Mouse (Mus musculus) mature B cell (primary cell): ENCODE data around the gene Napepld.
"Not testable (repeated sequence)": the region's sequence is repeated elsewhere in the genome, so short reads cannot be mapped to it uniquely, and the experiment has no call there.

Source experiments
- in situ Hi-C: fragments of 300-500 bp; cut with MboI; formaldehyde crosslinking; loops from 2 replicates; pipeline ENCODE4 v1.14.3; 2019

Gene Napepld

DNA sequence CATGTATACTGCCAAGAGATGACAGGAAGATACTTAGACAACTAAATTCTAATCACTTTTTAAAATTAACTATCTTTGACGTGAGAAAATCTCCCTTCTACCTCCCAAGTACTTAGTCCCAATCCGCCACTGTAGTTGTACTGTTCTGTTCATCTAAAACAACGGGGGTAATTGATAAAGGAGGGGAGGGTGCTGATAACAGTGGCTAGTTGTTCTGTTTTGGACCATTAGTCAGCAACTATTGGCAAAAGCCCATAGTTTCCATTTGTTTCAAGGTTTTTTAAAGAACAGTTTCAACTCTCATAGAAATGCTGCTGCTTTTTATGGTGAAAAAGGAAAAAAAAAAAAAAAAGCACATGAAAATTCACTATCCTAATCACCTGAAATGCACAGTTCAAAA is 2.5 kb upstream of the Napepld start:
- in situ Hi-C loops, result no loop called here

DNA sequence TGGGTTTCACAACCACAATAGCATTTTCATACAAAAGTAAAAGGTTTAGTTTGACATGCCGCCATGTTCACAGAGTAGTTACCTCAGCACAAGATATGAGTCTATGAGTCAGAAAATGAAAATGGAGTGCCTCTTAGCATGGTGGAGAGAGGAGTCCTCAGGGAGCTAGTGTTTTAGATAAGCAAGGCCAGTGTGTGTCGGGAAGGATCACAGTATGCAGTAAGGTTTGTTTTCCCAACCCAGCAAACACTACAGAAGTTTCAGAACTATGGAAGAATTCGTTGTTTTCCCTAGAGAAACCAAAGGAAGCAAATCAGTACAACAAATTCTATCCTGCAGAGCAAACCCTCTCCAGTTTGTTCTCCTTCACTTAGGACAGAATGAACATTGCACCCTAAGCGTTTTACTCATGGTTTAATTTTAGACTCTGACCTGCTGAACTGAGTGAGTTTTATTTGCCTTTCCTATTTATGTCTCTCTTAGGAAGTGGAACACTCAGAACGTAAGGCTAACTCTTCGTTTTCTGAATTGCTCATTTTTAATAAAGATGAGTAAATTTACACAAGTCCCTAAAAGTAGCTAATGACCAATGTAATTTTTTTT is 1.8 kb upstream of the Napepld start:
- in situ Hi-C loops, result no loop called here

DNA sequence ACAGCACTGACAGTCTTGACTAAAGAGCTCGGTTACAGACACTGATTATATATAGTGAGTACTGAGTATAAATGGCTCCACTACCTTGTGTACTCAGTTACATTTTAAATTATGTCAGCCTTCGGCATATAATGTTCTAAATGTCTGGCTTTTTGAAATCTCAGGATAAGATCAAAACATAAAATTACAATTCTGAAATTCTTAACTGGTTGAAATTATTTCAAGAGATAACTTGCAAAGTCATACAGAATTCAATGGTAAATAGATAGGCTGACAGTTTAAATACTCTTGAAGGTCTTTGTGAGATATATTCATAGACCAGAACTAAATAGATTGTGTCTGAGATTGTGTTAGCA is 791 bp upstream of the Napepld start:
- in situ Hi-C loops, result no loop called here

DNA sequence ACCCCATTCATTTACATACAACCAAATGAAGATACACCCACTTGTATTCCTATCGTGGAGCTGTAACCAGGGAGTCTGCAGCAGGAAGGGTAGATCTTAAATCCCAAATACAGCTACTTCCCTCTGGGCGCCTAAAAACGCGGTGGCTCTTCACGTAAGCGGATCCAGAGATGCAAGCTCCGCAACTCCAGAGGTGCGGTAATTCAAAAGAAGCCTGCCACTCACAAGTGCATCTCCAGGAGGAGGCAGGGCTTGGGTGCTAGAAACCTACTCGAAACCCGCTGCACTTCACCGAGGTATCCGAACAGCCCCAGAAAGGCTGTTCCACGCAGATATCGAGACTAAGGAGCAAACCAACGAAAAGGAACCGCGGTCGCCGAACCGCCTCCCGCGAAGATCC is 262 bp downstream of the Napepld start:
- in situ Hi-C loops, result no loop called here

DNA sequence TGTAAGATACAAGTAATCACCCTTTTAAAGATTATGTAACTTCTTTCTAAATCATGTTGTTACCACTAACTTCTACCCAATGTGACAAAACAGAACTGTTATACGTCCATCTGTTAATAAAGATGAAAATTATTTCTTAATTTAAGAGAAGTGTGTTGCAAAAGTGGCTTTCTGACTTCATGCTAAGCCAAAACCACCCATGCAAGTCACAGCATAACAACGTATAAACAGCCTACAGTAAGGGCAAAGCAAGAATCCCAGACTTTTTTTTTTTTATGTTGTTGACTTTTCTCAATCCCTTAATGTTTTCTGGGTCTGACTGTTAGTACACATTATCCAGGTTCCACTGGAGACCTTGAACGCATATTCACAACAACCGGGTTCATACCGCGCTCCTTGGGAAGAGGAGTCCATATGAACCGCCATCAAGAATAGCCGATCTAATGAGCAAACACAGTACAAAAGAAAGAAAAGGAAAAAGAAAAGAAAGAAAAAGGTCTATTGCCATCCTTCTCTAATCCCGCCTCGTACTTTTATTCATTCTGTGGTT is 849 bp downstream of the Napepld start:
- in situ Hi-C loops, result no loop called here

DNA sequence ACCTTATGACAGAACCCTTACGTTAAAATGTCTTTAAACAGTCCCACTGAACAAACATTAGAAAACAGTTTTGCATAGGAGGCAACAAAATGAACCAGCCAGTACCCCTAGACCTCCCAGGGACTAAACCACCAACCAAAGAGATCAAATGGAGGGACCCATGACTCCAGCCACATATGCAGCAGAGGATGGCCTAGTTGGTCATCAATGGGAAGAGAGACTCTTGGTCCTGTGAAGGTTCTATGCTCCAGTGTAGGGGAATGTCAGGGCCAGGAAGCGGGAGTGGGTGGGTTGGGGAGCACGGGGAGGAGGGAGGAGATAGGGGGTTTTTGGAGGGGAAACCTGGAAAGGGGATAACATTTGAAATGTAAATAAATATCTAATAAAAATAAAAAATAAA is 1.6 kb downstream of the Napepld start:
- in situ Hi-C loops, result not testable (repeated sequence)

DNA sequence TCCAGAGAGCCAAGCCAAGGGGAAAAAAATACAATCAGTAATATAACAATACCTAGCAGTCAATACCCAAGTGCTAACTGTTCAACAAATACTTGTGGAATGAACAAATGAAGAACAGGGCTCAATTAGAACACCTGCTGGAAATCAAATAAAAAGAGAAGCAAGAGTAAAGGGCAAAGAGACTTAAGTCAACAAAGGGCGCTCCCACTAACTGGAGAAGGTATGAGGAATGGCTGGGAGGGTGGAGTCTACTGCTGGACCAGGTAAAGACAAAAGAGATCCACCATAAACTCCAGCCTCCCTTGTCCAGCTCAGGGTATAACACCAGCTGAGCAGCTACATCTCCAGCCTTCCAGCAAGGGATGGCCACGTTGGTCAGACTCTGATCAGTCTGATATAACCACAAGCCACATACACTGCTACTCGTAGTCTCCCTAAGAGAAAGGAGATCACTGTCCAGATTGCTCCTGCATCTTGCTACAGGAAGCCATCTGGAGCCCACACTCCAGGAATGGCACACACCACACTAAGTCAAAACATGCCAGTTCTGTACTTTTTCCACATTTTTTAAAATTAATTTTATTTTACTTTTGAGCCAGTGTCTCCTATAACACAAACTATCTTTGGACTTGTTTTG is 6.2 kb downstream of the Napepld start:
- in situ Hi-C loops, result no loop called here

DNA sequence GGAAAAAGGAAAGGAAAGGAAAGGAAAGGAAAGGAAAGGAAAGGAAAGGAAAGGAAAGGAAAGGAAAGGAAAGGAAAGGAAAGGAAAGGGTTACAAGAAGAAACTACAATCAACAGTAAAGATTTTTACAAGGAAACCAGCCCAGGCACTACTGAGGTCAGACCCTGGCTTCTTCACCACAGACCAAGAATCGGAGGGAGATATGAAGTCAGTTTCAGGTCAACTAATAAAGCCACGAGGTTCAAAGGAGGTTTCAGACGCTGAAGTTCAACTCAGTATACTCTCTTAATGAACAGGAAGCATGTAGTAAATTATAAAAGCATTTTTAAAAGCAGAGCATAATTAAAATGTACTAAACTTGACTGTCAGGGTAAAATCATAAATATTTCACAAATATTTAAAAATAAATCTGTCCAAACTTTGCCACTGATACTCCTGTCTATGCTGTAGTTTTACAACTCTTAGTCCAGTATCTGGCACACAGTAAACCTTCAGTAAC is 7.8 kb downstream of the Napepld start:
- in situ Hi-C loops, result no loop called here

DNA sequence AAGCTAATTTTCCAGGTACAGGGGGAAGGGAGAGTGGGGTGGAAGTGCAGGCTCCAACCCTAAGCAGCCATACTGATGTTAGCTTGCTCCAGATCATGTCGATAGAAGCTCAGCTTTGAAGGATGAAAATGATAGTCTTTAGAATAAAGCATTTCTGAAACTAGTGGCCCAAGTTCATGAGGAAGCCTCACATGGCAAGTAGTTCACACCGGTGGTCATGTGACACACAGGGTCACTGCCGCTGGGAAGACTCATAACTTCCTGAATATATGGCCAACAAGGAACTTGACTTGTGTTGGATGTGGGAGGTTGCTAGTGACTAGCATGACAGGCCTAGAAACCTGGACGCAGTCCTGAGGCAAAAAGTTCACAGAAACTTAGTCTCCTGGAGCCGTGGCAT is 9.0 kb downstream of the Napepld start:
- in situ Hi-C loops, result no loop called here

DNA sequence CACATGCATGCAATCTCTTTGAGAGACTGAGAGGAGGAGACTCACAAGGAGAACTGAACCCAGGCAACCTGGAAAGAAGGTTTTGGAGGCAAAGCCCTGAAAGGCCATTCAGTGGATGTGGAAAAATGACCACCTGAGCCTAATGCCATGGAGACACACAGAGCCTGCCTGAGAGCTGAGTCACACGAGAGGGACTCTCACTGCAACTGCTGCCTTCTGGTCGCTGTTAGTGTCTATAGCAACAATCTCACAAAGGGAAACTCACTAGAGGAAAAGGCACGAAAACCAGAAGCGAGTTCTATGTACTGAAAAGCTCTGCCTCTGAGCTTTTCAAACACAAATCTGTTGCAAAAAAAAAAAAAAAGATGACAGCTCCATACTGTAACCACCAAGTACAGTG is 14.2 kb downstream of the Napepld start:
- in situ Hi-C loops, result no loop called here

DNA sequence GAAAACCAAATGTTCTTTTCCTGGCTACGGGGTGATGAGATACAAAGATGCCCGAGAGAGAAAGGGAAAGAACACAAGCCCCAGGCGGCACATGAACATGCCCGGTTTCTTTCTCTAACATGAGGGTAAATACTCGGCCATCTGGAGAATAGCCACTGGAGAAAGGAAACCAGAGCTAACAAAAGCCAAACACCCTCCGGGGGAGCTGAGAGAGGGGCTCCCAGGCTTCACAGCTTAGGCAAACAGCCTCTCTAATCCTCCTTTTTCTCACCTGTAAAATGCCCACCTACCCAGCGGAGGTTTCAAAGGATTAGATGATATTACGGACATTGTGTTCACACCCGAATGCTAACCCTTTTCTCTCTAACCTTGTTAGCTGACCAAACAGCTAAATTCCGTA is 16.2 kb downstream of the Napepld start:
- in situ Hi-C loops, result no loop called here

DNA sequence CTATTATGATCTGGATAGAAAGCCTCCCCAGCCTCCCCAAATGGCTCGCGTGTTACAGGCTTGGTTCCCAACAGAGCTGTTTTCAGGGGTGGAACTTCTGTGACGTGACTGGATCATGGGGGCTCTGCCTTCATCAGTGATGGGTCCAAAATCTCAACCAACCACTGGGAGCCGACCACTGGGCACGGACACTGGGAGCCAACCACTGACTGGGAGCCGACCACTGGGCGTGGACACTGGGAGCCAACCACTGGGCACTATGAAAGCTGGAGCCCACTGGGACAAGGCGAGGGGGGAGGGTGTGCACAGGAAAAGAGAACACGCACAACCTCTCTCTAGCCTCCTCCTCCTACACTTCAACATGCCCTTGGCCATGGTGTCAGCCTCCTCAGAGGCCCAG is 17.4 kb downstream of the Napepld start:
- in situ Hi-C loops, result no loop called here

DNA sequence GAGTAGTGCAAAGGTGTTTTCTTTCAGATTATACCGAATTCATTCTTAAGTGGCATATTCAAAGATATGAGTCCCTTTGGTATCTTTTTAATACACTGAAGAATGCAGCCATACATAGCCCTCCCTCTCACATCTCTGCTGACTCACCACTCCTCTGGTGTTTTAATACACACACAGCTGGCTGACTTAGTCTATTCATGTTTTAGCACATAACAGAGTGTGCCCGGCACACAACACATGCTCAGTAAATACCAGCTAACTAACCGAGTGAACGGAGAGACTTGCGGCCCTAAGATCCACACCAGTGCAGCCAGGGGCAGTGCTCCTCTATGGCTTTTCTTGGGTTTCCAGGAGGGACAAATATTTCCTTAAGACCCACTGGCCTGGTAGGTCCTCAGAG is 20.3 kb downstream of the Napepld start:
- in situ Hi-C loops, result no loop called here

DNA sequence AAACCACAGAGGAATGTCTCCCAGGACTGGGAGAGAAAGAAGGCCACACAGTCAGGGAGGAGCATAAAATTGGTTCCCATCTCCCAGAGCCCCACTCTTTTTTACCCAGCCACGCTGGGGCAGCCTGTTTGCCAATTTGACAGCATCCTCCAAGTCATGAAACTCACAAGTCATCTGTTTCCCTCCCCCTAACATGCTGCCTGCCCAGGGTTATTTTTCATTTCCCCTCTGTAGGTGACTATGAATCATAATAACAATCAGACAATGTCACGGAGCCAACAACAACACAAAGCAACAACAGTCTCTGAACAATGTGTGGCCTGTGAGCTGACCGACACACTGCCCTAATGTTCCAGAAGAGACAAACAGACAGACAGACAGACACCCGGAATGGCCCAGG is 21.2 kb downstream of the Napepld start:
- in situ Hi-C loops, result no loop called here

DNA sequence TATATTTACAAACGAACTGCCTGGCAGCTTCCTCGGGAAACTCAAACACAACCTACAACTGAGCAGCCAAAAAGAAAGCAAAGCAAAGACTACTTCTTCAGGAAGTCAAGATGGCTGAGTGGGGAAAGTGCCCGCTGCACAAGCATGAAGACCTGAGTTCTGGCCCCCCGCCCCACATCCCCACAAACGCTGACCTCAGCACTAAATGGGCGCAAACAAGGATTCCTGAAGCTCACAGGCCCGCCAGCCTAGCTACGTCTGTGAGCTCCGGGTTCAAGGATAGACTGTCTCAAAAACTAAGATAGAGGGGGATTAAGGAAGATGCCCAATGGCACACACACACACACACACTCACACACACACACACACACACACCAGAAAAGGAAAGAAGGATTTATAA is 22.8 kb downstream of the Napepld start:
- in situ Hi-C loops, result no loop called here

DNA sequence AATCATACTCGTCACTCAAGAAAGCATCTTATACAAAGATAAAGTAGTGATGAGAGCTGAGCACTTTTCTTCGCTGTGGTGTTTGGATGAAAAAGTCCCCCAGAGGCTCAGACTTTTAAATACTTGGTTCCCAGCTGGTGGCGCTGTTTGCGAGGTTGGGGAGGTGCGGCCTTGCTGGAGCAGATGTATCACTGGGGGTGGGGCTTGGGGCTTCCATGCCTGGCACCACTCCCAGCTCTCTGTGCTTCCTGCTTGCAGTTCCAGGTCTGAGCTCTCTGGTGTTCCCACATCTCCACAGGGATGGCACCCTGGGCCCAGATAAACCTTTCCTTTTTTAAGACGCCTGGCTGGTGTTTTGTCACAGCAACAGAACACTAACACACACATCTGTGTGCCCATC is 23.3 kb downstream of the Napepld start:
- in situ Hi-C loops, result no loop called here

DNA sequence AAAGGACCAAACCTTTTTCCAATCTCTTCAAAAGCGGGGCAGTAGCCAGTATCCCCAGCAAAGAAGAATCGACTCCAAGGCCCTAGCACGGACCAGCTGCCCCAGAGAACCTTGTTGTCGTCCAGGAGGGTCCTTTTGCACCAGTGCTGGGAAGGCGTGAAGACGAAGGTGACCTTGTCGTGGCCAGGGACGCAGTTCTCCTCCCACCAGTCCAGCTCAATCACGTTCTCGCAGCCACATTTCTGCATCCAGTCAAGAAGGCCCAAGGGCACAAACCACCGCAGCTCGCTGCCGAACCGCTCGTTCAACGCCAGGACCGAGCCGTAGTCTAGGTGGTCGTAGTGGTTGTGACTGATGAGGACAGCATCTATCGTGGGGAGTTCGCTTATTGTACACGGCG is 25.7 kb downstream of the Napepld start:
- in situ Hi-C loops, result no loop called here

DNA sequence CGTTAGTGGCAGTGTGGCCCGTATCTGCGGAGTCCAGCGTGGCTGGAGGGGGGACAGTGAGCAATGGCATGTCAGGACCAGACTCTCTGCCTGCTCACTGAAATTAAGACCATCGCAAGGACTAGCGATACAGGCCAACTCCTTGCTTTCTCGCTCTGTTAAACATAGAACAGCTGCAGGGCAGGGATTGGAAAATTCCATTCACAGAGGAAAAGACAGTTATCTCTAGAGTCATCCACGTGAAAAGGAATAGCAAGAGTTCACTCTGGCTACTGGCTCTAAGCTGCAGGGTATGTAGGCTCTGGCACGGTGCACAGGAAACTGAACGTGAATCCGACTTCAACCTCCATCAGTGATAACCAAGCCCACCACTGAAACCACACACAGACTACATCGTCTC is 26.2 kb downstream of the Napepld start:
- in situ Hi-C loops, result no loop called here

DNA sequence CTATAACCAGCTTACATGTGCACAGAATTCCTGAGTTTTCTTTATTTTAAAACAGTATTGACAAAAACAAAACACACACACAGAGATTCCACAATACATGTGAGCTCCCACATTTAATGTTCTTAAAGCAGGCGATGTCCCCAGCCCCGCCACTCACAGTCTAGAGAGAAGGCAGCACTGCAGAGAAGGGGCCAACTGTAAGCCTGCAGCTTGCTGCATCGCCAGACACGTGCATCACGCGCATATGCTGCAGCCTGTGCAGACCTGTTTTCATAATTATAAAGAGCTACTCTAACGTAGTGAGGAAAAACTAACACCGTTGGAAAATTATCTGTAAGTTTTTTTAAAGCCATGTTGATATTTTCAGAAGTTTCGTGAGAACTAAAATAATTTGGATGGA is 27.5 kb downstream of the Napepld start:
- in situ Hi-C loops, result no loop called here

DNA sequence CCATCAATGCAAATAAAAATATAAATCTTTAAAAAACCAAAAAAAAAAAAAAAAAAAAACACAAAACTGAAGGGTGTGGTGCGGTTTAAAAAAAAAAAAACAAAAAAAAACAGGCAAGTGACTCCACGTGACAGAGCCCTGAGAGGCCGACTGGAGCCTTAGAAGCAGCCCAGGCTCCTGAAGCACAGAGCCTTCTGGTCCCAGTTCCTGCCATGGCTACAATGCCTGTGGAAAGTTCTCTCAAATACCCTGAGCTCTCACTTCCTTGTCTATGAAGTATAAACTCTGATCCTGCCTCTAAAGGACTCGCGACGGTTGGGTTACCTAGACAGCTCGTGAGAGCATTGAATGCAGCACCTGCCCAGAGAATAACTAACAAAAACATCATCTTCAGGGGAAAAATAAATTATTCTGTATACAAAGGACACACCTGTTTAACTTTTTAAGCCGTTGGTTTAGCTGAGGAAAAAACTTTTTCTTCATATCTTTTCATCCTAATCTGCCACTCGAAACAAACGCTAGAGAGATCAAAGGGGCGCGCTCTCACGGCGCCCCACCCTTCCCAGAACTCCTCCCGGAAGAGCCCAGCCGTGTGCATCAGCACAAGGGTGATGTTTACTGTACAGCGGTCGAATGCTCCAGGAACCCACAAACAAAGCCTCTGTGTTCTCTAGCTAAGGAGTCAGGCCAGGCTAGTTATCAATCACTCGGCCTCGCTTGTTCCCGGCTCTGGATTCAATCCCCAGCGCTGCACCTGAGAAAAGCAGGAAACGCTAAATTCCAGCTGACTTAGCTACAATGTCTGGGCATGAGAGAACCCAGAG is 28.2 kb downstream of the Napepld start:
- in situ Hi-C loops, result no loop called here

DNA sequence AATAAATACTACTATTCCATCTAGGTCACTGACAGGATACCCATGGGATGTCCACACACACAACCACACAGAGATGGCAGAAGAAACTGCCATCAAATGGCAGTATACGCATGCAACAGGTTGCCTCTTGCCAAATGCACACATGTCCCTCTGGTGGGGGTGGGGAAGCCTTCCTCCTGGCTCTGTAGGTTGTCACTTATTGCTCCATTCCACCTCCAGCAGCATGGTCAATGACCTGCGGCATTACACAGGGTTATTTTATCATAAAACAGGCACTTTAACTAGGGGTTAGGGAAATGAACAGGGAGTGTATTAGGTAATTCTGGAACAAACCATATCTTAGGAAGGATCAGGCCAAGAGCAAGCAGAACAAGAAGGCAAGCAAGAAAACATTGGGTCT is 31.9 kb downstream of the Napepld start:
- in situ Hi-C loops, result no loop called here

DNA sequence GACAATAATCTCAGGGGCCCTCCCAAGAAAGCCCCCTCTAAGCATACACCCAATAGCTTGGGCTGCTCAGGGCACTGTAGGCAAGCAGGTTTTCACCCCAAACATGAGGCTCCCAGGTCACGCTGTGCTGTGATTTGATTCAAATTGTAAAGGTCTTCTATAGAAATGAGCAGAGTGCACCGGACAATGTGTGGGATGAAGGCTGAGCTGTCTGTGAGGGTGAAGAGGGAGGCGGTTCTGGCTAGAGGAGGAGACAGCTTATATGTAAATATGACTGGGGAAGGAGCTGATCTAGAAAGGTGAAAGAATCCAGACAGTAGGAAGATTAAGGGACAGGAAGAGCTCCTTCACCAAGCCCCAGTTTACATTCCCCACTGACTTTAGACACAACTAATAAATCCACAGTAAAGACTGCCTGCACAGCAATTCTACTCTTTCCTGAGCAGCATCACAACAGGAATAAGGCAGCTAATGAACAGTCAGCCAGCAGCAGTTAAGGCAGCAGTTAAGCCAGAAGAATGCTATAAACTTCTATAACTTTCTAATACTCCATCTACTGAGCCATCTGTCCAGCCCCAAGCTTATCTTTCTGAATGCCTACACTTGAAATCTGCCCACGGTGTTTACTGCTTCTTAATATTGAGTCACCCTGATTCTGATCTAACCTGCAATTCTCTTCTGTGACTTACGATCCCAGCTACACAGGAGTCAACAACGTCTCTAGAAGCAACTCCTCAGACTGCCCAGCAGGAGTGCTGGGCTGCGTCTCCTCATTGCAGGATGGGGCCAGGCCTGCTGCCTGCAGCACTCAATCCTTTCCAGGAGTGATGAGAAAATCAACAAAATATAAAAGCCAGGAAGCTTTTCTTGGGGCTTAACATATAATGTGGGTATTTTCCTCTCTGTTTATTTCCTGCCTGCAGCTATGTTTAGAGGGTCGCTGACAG is 33.7 kb downstream of the Napepld start:
- in situ Hi-C loops, result no loop called here
